Mouse (Mus musculus): ENCODE data around the gene Vcp. TPM values are rescaled to one million over a fixed set of nuclear protein-coding genes. Genes with fewer than 3 reads are reported as not detected.
A peak's percentile ranks its signal among the peaks of the same experiment; 100 is the strongest.

The Vcp gene
- polyA plus RNA-seq, 1 experiment: 68.4 TPM

DNA sequence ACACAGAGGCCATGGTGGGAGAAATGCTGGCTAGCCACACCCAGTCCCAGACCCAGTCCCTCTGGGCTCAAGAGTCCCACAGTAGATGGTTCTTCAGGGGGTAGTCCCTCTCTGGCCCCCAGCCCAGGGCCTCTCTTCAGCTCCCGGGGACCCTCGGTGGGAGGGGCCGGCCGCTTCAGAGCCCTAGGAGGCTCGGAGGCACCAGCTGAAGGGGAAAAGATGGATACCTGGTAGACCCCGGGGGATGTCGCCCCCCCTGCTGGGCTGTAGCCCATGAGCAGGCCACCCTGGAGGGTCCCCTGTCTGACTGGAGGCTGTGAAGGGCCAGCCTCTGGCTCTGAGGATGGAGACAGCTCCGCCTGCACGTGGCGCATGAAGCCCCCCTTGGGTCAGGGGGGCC is 36.0 kb upstream of the Vcp start:
- H3K4me1 ChIP-seq (ENCODE audit: control insufficient read depth, insufficient read depth, insufficient read length): peaks cover 18% of the 10 kb centered on the region; the same call in 1 of the 2 replicates
- no peak for DNase-seq (ENCODE audit: low read depth in 1 of 2, low spot score in 2 of 2)
- WGBS: 98% methylated on average over 10 of the region's 10 CpGs

DNA sequence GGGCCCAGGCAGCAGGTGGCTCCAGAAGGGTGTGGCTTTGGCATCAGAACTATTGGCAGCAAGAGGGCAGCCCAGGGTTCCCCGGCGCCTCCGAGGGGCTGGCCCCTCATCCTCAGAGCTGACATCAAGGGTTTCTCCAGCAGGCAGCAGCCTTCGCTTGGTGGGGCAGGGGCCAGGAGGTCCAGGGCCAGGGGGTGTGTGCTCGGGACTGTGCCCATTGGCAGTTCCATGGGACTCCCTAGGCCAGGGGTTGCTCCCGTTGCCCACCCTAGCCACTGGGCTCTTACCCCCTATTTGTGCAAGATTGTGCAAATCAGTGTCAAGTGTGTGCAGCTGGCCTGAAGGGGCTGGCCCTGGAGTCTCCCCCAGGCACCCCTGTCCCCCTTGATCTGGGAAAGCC is 35.5 kb upstream of the Vcp start:
- 90% methylated on average over 6 of the region's 6 CpGs for WGBS

More for the DNA sequence above, 36.0 kb upstream of the Vcp start:
- H3K36me3 ChIP-seq (ENCODE audit: control insufficient read depth, insufficient read depth, low read length): peaks cover 1% of the 10 kb centered on the region; the same call in 1 of the 2 replicates
- H3K27ac ChIP-seq (ENCODE audit: insufficient read depth, low read length): no peak overlapping the region
- TF ChIP-seq POLR2A (IDR thresholded peaks at IDR 0.05; ENCODE audit: low read depth, low read length) (no peak), CTCF (IDR thresholded peaks at IDR 0.05; ENCODE audit: extremely low read depth, insufficient read depth, insufficient read length, insufficient replicate concordance) (no peak)
- no peaks in the 10 kb centered on the region for H3K27me3 ChIP-seq (ENCODE audit: control insufficient read depth, insufficient read depth, low read length)
- H3K4me3 ChIP-seq (ENCODE audit: extremely low read depth, insufficient read depth, insufficient read length): no peak overlapping the region

DNA sequence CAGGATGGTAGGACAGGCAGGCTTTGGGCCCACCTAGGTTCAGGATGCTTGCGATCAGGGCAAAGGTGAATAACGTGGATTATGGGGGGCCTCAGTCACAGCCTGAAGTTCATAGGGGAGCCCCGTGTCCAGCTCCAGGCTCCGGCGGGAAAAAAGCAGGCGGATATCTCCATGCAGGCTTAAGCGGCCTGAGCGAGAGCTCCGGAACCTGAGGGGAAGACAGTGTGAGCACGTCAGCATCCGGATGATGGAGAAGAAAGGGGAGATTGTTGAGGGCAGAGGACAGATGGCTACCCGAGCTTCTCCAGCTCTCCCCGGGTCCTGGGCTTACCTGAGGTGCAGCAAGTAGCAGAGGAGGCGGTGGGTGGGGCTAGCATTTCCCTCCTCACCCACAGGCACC is 33.2 kb upstream of the Vcp start:
- TF ChIP-seq CTCF (IDR thresholded peaks at IDR 0.05; ENCODE audit: extremely low read depth, insufficient read depth, insufficient read length, insufficient replicate concordance) (no peak), POLR2A (IDR thresholded peaks at IDR 0.05; ENCODE audit: low read depth, low read length) (no peak)
- DNase-seq (ENCODE audit: low read depth in 1 of 2, low spot score in 2 of 2): no peak
- peaks cover 2% of the 10 kb centered on the region; the same call in 1 of the 2 replicates for H3K4me1 ChIP-seq (ENCODE audit: control insufficient read depth, insufficient read depth, insufficient read length)
- 94% methylated on average over 14 of the region's 14 CpGs for WGBS
- H3K36me3 ChIP-seq (ENCODE audit: control insufficient read depth, insufficient read depth, low read length): peaks cover 7% of the 10 kb centered on the region; the same call in 1 of the 2 replicates
- no peak overlapping the region for H3K27ac ChIP-seq (ENCODE audit: insufficient read depth, low read length)
- no peak overlapping the region for H3K4me3 ChIP-seq (ENCODE audit: extremely low read depth, insufficient read depth, insufficient read length)
- H3K27me3 ChIP-seq (ENCODE audit: control insufficient read depth, insufficient read depth, low read length): no peaks in the 10 kb centered on the region

More for the DNA sequence above, 35.5 kb upstream of the Vcp start:
- Histone ChIP-seq H3K27ac (ENCODE audit: insufficient read depth, low read length) (no peak overlapping the region), H3K27me3 (ENCODE audit: control insufficient read depth, insufficient read depth, low read length) (no peaks in the 10 kb centered on the region), H3K36me3 (ENCODE audit: control insufficient read depth, insufficient read depth, low read length) (peaks cover 1% of the 10 kb centered on the region; the same call in 1 of the 2 replicates), H3K4me1 (ENCODE audit: control insufficient read depth, insufficient read depth, insufficient read length) (peaks cover 15% of the 10 kb centered on the region; the same call in 1 of the 2 replicates), H3K4me3 (ENCODE audit: extremely low read depth, insufficient read depth, insufficient read length) (no peak overlapping the region)
- TF ChIP-seq POLR2A (IDR thresholded peaks at IDR 0.05; ENCODE audit: low read depth, low read length): no peak
- TF ChIP-seq CTCF (IDR thresholded peaks at IDR 0.05; ENCODE audit: extremely low read depth, insufficient read depth, insufficient read length, insufficient replicate concordance): no peak
- DNase-seq (ENCODE audit: low read depth in 1 of 2, low spot score in 2 of 2): no peak

DNA sequence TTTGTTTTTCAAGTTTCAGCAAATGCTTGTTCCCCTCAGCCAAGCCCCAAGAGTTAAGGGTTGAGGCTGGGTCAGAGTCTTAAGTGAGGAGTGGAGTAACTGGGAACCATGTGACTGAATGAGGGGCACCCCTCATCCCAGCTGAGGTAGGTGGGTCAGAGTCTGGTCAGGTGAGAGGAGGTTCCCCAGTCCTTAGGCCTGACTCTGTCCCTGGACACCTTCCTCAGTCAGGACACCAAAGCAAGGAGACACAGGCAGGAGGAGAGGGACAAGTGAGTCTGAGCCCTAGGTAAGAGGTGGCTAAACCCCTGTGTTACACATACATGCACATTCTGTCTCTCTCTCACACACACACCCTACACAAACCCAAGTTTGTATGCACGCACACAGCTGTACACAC is 32.2 kb upstream of the Vcp start:
- H3K4me3 ChIP-seq (ENCODE audit: extremely low read depth, insufficient read depth, insufficient read length): no peak overlapping the region
- no peak overlapping the region for H3K27ac ChIP-seq (ENCODE audit: insufficient read depth, low read length)
- H3K27me3 ChIP-seq (ENCODE audit: control insufficient read depth, insufficient read depth, low read length): no peaks in the 10 kb centered on the region
- peaks cover 13% of the 10 kb centered on the region for H3K36me3 ChIP-seq (ENCODE audit: control insufficient read depth, insufficient read depth, low read length)
- peaks cover 2% of the 10 kb centered on the region; the same call in 1 of the 2 replicates for H3K4me1 ChIP-seq (ENCODE audit: control insufficient read depth, insufficient read depth, insufficient read length)
- no peak for TF ChIP-seq CTCF (IDR thresholded peaks at IDR 0.05; ENCODE audit: extremely low read depth, insufficient read depth, insufficient read length, insufficient replicate concordance)
- TF ChIP-seq POLR2A (IDR thresholded peaks at IDR 0.05; ENCODE audit: low read depth, low read length): no peak
- no peak for DNase-seq (ENCODE audit: low read depth in 1 of 2, low spot score in 2 of 2)
- 85% methylated on average over 1 of the region's 1 CpGs for WGBS

DNA sequence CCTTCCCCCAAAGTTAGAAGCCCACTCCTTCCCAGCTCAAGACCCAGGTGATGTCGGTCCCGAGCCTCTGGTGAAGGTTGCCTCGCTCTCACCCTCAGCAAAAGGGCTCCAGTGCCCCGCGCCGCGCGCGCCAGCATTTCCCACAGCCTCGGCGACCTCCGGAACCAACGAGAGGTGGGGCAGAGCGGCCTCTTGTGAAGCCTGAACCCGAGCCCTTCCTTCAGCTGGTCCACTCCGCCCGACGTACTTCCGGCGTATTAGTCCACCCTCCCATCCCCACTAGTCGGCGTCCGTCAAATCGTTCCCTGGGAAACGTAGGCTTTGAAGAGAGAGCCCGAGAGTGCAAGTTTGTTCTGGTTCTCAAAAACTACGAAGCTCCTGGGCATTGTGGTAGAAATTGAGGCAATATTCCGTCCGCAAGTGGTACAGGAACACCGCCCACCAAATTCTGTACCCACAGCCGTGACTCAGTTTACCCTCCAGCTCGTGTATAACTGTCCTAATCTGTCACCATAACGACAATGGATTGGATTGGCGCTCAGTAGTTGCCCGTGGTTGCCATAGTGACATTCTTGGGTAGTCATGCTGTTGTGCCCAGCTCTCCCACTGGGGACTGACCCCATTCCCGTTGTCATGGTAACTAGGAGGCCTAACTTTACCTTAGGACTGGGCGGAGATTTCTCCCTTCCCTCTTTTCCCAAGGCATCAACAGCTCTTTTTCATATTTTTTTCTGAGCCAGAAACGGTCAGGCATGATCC is 31.1 kb upstream of the Vcp start, which contains the start of gene Stoml2:
Gene Stoml2, minus strand, starts transcription at position 474 of the 759 bp plus-strand sequence.
- WGBS: 3% methylated on average over 38 of the region's 38 CpGs

DNA sequence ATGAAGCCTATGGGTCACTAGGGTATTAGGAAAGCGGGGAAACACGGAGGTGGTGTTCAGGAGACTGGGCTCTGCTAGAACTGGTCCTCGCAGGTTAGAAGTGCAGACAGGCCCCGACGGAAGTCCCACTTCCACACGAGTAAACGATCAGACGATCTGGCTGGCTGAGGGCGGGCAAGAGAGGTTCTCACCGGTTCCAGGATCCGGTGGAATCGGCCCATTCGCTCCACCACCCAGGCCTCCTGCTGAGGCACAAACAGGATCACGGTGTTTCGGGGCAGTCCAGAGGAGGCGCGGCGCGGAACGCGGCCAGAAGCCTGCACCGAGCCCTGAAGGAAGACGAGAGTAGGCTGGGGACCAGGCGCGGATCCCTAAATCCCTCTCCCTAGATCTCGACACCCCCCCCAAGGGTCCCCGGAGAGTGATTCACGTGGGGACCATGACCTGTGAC is 30.5 kb upstream of the Vcp start:
- Histone ChIP-seq H3K4me1 (ENCODE audit: control insufficient read depth, insufficient read depth, insufficient read length) (peaks cover 2% of the 10 kb centered on the region; the same call in 1 of the 2 replicates), H3K27me3 (ENCODE audit: control insufficient read depth, insufficient read depth, low read length) (no peaks in the 10 kb centered on the region), H3K27ac (ENCODE audit: insufficient read depth, low read length) (peak overlapping the region; percentile 66), H3K36me3 (ENCODE audit: control insufficient read depth, insufficient read depth, low read length) (peaks cover 15% of the 10 kb centered on the region), H3K4me3 (ENCODE audit: extremely low read depth, insufficient read depth, insufficient read length) (peak overlapping the region; percentile 87)
- no peak for TF ChIP-seq CTCF (IDR thresholded peaks at IDR 0.05; ENCODE audit: extremely low read depth, insufficient read depth, insufficient read length, insufficient replicate concordance)
- TF ChIP-seq POLR2A (IDR thresholded peaks at IDR 0.05; ENCODE audit: low read depth, low read length): no peak
- WGBS: 4% methylated on average over 28 of the region's 28 CpGs
- peak in 1 of 2 experiments; percentile 27 for DNase-seq (ENCODE audit: low read depth in 1 of 2, low spot score in 2 of 2)

More for the DNA sequence above, 31.1 kb upstream of the Vcp start, which contains the start of gene Stoml2:
- Histone ChIP-seq H3K4me1 (ENCODE audit: control insufficient read depth, insufficient read depth, insufficient read length) (peaks cover 2% of the 10 kb centered on the region; the same call in 1 of the 2 replicates), H3K27ac (ENCODE audit: insufficient read depth, low read length) (peak within 1 kb of the TSS; percentile 66), H3K27me3 (ENCODE audit: control insufficient read depth, insufficient read depth, low read length) (no peaks in the 10 kb centered on the region), H3K36me3 (ENCODE audit: control insufficient read depth, insufficient read depth, low read length) (peaks cover 16% of the 10 kb centered on the region), H3K4me3 (ENCODE audit: extremely low read depth, insufficient read depth, insufficient read length) (peak within 1 kb of the TSS; percentile 87)
- peak; percentile 81 to 90 for DNase-seq (ENCODE audit: low read depth in 1 of 2, low spot score in 2 of 2)
- TF ChIP-seq POLR2A (IDR thresholded peaks at IDR 0.05; ENCODE audit: low read depth, low read length): peak; percentile 70
- no peak for TF ChIP-seq CTCF (IDR thresholded peaks at IDR 0.05; ENCODE audit: extremely low read depth, insufficient read depth, insufficient read length, insufficient replicate concordance)

Measured in spleen, adult 2 months (tissue).